Mouse (Mus musculus): ENCODE measurements around the gene Smdt1. TPM values are rescaled to one million over a fixed set of nuclear protein-coding genes. Genes with fewer than 3 reads are reported as not detected.

The Smdt1 gene
- total and polyA plus RNA-seq, 3 experiments: 111 to 159 TPM; not detected in 1

DNA sequence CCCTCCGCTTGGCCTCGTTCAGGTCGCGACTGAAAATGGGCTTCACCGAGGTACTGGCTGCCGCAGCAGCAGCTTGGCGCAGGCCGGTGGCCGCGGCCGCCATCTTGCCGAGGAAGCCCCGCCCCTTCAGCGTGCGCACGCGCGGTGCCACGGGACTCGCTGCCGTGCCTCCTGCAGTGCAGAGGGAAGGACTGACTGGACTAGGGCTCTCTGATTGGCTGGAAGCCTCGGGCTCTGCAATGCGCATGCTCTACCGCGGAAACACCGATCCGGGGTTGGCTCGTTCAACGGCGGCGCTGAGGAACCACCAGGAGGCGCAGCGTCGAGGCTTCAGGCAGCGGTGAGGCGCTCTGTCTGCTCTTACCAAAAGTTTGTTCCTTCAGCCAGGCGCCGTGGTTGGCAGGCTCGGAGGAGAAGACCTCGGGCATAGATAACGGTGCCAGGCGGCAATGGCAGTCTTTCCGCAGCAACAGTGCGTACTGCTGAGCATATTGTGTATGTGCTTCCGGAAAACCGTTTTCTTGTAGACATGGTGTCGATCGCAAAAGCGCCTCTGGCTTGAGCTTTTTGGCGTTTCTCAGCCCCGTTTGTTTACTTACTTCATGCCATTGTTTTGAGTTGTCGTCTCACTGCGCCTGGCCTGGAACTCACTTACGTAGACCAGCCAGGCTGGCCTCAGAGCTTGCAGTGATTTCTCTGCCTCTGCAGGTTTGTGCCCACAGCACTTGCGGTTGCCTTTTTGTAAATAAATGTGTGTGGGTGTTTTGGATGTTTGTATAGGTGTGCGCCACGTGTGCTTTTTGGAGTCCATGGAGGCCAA lies 15.6 kb downstream of the Smdt1 start, which contains the start of gene Ndufa6 (continued):
- TF ChIP-seq CTCF (IDR thresholded peaks at IDR 0.05 in 2 of 3, conservative IDR thresholded peaks at IDR 0.05 in 1 of 3; ENCODE audit: control insufficient read depth in 1 of 3, insufficient read depth in 1 of 3, low read depth in 2 of 3, low read length in 3 of 3, poor library complexity in 1 of 3, severe bottlenecking in 1 of 3): peak; percentile 72 to 96 (median 91)
- TF ChIP-seq POLR2AphosphoS2 (IDR thresholded peaks at IDR 0.05; ENCODE audit: low read length): peak; percentile 87
- no peak; the same call in 1 of the 2 replicates for TF ChIP-seq ELF1 (IDR thresholded peaks at IDR 0.05; ENCODE audit: low read depth, low read length)
- TF ChIP-seq TCF12 (IDR thresholded peaks at IDR 0.05; ENCODE audit: low read depth, low read length): peak; percentile 85
- TF ChIP-seq SMC3 (IDR thresholded peaks at IDR 0.05; ENCODE audit: low read depth, low read length): peak; percentile 93
- TF ChIP-seq CHD2 (IDR thresholded peaks at IDR 0.05; ENCODE audit: low read length): no peak
- TF ChIP-seq MAFK (IDR thresholded peaks at IDR 0.05; ENCODE audit: borderline replicate concordance, low read depth, low read length): no peak
- TF ChIP-seq USF2 (IDR thresholded peaks at IDR 0.05; ENCODE audit: borderline replicate concordance in 1 of 2, insufficient read depth in 1 of 2, low read depth in 1 of 2, low read length in 2 of 2): no peak
- no peak for TF ChIP-seq E2F4 (IDR thresholded peaks at IDR 0.05; ENCODE audit: borderline replicate concordance, low read depth, low read length)
- peak; percentile 48; the same call in 1 of the 2 replicates for TF ChIP-seq ETS1 (IDR thresholded peaks at IDR 0.05; ENCODE audit: low read depth, low read length)
- TF ChIP-seq RCOR1 (IDR thresholded peaks at IDR 0.05; ENCODE audit: low read depth, low read length): no peak; the same call in 1 of the 2 replicates
- TF ChIP-seq GABPA (IDR thresholded peaks at IDR 0.05; ENCODE audit: low read depth, low read length): no peak
- TF ChIP-seq NRF1 (IDR thresholded peaks at IDR 0.05; ENCODE audit: insufficient read depth, low read depth, low read length, poor library complexity, severe bottlenecking): peak; percentile 99
- no peak for TF ChIP-seq ZNF384 (IDR thresholded peaks at IDR 0.05; ENCODE audit: low read depth, low read length)
- peak; percentile 56 for TF ChIP-seq USF1 (IDR thresholded peaks at IDR 0.05; ENCODE audit: low read depth, low read length)
- no peak for TF ChIP-seq CHD1 (IDR thresholded peaks at IDR 0.05; ENCODE audit: low read depth, low read length)
- no peak for TF ChIP-seq MEF2A (IDR thresholded peaks at IDR 0.05; ENCODE audit: extremely low read depth, insufficient replicate concordance, low read depth, low read length, poor library complexity, severe bottlenecking)
- TF ChIP-seq TAL1 (IDR thresholded peaks at IDR 0.05; ENCODE audit: low read length): no peak
- no peak for TF ChIP-seq MYB (IDR thresholded peaks at IDR 0.05; ENCODE audit: low read depth, low read length)
- no peak for TF ChIP-seq JUND (IDR thresholded peaks at IDR 0.05; ENCODE audit: low read depth, low read length)
